Mouse (Mus musculus) neural tube, embryonic 15.5 days (tissue): ENCODE results near the gene Psme4. TPM values are rescaled to one million over a fixed set of nuclear protein-coding genes. Genes with fewer than 3 reads are reported as not detected.
A peak's percentile ranks its signal among the peaks of the same experiment; 100 is the strongest.

Experiments used
- ATAC-seq: fragments of 200-750 bp; cut with Nextera tagmentation; 2 replicates; pipeline ENCODE4 v1.8.0; 2017; ENCODE audit warnings: mild to moderate bottlenecking, moderate TSS enrichment, moderate library complexity; ENCODE audit not compliant: low FRiP score
- H3K27ac ChIP-seq: fragments of 300-500 bp; sonication (generic); replicated peaks from 2 replicates; pipeline ENCODE4 v1.5.1; 2015; ENCODE audit warnings: mild to moderate bottlenecking, inconsistent platforms
- H3K27me3 ChIP-seq: fragments of 300-500 bp; sonication (generic); replicated peaks from 2 replicates; pipeline ENCODE4 v1.6.1; 2015; ENCODE audit warnings: inconsistent platforms
- H3K36me3 ChIP-seq: fragments of 300-500 bp; sonication (generic); 2 replicates; pipeline ENCODE4 v1.6.1; 2015; ENCODE audit warnings: inconsistent platforms
- H3K4me1 ChIP-seq: fragments of 300-500 bp; sonication (generic); 2 replicates; pipeline ENCODE4 v1.6.1; 2015; ENCODE audit warnings: inconsistent platforms
- H3K4me2 ChIP-seq: fragments of 300-500 bp; sonication (generic); 2 replicates; pipeline ENCODE4 v1.6.1; 2015; ENCODE audit warnings: inconsistent platforms, mild to moderate bottlenecking, moderate library complexity
- H3K4me3 ChIP-seq: fragments of 300-500 bp; sonication (generic); replicated peaks from 2 replicates; pipeline ENCODE4 v1.5.1; 2015; ENCODE audit warnings: mild to moderate bottlenecking, inconsistent platforms
- H3K9ac ChIP-seq: fragments of 300-500 bp; sonication (generic); replicated peaks from 2 replicates; pipeline ENCODE4 v1.6.1; 2015; ENCODE audit warnings: mild to moderate bottlenecking, inconsistent platforms
- H3K9me3 ChIP-seq: fragments of 300-500 bp; sonication (generic); replicated peaks from 2 replicates; pipeline ENCODE4 v1.6.1; 2016; ENCODE audit warnings: inconsistent platforms
- WGBS: fragments of 180-500 bp; shearing (Covaris S2); methylation state at CpG from one replicate; pipeline ENCODE4 v1.1.7; 2015; ENCODE audit warnings: mixed read lengths; 5-methylcytosine and 5-hydroxymethylcytosine counted together
- polyA plus RNA-seq: library from polyadenylated mRNA; unstranded; fragments of >200 nt; fragmentation: Nextera tagmentation; extraction: Ambion mirVana; gene quantifications from 2 replicates; pipeline ENCODE4 v1.2.1, GENCODE M21; 2015

Psme4 gene
- polyA plus RNA-seq, 1 experiment from 2014 or later, result 13.1 TPM

DNA sequence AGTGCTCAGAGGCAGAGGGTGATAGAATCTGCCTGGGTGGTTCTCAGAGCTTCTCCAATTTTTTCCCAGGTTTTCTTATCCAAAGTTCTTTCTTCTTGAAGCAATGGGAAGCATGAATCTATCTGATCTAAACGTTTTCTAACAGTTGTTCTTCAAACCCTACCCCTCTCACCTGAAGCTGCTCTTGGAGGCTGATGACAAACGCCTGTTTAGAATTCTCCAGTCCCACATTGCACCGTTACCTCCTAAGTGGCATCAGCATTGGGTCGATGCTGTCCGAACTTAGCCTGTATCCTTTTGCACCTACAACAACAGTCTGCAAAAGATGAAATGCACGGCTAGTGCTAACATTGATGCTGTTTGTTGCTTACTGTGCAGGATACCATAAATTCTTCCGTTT lies 10.1 kb upstream of the Psme4 start:
- no peaks in the 10 kb centered on the region for H3K4me1 ChIP-seq
- ATAC-seq, result no peak
- no peak overlapping the region for H3K27ac ChIP-seq
- no peaks in the 10 kb centered on the region for H3K27me3 ChIP-seq
- no peak overlapping the region for H3K4me3 ChIP-seq
- no peak overlapping the region for H3K4me2 ChIP-seq
- no peaks in the 10 kb centered on the region for H3K9me3 ChIP-seq
- H3K9ac ChIP-seq, result no peak overlapping the region
- H3K36me3 ChIP-seq, result no peaks in the 10 kb centered on the region
- 85% methylated on average over 7 of the region's 7 CpGs for WGBS

- no peaks in the 10 kb centered on the region for H3K36me3 ChIP-seq
- WGBS, result 89% methylated on average over 1 of the region's 1 CpGs
- H3K4me2 ChIP-seq, result no peak overlapping the region
- H3K27me3 ChIP-seq, result no peaks in the 10 kb centered on the region
- H3K4me1 ChIP-seq, result no peaks in the 10 kb centered on the region
- no peak overlapping the region for H3K9ac ChIP-seq
- H3K27ac ChIP-seq, result no peak overlapping the region
- H3K4me3 ChIP-seq, result no peak overlapping the region
- no peak for ATAC-seq
- no peaks in the 10 kb centered on the region for H3K9me3 ChIP-seq
Measured at GRCm38 (mm10) chr11:30761891-30762290, 9.6 kb upstream of the Psme4 start.

GRCm38 (mm10) chr11:30765076-30765475 lies 6.5 kb upstream of the Psme4 start:
- Histone ChIP-seq H3K36me3 (no peaks in the 10 kb centered on the region), H3K4me2 (no peak overlapping the region), H3K4me3 (no peak overlapping the region), H3K27me3 (no peaks in the 10 kb centered on the region), H3K9me3 (no peaks in the 10 kb centered on the region), H3K9ac (no peak overlapping the region), H3K27ac (no peak overlapping the region), H3K4me1 (no peaks in the 10 kb centered on the region)
- ATAC-seq, result no peak
- WGBS, result 79% methylated on average over 1 of the region's 1 CpGs

DNA sequence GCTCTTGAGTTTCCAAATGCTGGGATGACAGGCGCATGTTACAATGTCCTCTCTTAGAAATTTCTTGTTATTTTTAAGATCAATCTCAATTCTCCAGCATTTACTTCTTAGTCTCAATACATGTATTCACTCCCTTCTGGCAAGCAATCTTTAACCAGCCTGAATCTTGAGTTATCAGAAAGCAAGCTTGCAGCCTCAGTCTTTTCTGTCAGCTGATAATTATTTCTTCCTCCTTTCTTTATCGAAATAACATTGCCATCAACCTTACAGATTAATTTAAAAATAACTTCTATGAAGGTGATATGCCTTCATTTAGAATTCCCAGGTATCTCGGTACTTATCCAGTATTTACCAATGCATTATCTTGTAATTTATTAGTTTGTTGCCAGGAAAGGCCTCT lies 709 bp upstream of the Psme4 start:
- no peaks in the 10 kb centered on the region for H3K9me3 ChIP-seq
- WGBS, result 79% methylated on average over 3 of the region's 3 CpGs
- H3K27ac ChIP-seq, result no peak overlapping the region; the same call in 1 of the 2 replicates
- peak overlapping the region; percentile 98 for H3K4me3 ChIP-seq
- H3K4me2 ChIP-seq, result peak overlapping the region; percentile 70
- H3K36me3 ChIP-seq, result no peaks in the 10 kb centered on the region
- no peaks in the 10 kb centered on the region for H3K27me3 ChIP-seq
- H3K4me1 ChIP-seq, result peaks cover 25% of the 10 kb centered on the region
- ATAC-seq, result no peak
- no peak overlapping the region for H3K9ac ChIP-seq

- peak overlapping the region; percentile 96 for H3K27ac ChIP-seq
- peak overlapping the region; percentile 70 for H3K4me2 ChIP-seq
- peak overlapping the region; percentile 96 for H3K9ac ChIP-seq
- ATAC-seq, result peak; percentile 80
- H3K4me1 ChIP-seq, result peaks cover 29% of the 10 kb centered on the region
- no peaks in the 10 kb centered on the region for H3K36me3 ChIP-seq
- WGBS, result under 1% methylated on average over 62 of the region's 64 CpGs
- peak overlapping the region; percentile 98 for H3K4me3 ChIP-seq
- H3K27me3 ChIP-seq, result no peaks in the 10 kb centered on the region
- H3K9me3 ChIP-seq, result no peaks in the 10 kb centered on the region
Measured at GRCm38 (mm10) chr11:30771904-30772581, 517 bp downstream of the Psme4 start.

DNA sequence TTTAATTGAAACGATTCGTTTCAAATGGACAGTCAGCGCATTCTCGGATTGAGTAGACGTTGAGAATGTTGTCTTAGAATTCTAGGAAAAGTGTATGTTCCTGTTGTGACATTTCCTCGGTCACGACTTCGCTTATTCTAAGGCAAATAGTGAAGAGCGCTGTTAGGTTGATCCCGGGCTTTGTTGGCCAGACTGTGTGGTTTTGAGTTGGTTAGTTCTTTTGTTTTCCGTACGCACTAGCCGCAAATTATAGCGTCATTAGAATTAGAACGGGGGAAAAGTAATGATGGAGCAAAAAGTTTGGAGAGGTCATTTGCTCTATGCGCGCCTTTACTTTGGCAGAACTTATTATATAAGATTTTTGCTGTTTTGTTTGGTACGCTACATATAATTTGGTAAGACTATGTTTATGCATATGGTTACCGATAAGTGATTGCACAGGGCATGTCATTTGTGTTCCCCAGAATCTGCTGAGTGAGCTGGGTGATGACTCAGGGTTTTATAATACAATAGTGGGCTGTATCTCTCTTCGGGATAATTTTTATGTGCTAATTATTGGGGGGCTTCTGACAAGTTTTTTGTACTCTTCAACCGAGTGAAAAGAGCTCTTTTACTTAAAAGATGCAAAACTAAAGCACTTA lies 1.4 kb downstream of the Psme4 start:
- H3K4me2 ChIP-seq, result peak overlapping the region; percentile 70
- H3K9ac ChIP-seq, result peak overlapping the region; percentile 96
- ATAC-seq, result no peak
- H3K27me3 ChIP-seq, result no peaks in the 10 kb centered on the region
- H3K4me1 ChIP-seq, result peaks cover 36% of the 10 kb centered on the region
- H3K4me3 ChIP-seq, result peak overlapping the region; percentile 98
- WGBS, result 3% methylated on average over 21 of the region's 21 CpGs
- no peaks in the 10 kb centered on the region for H3K36me3 ChIP-seq
- H3K27ac ChIP-seq, result peak overlapping the region; percentile 96
- H3K9me3 ChIP-seq, result no peaks in the 10 kb centered on the region

GRCm38 (mm10) chr11:30774638-30775037 lies 3.1 kb downstream of the Psme4 start:
- no peaks in the 10 kb centered on the region for H3K9me3 ChIP-seq
- H3K4me2 ChIP-seq, result no peak overlapping the region
- 67% methylated on average over 1 of the region's 1 CpGs for WGBS
- no peak overlapping the region for H3K9ac ChIP-seq
- H3K27me3 ChIP-seq, result no peaks in the 10 kb centered on the region
- peaks cover 44% of the 10 kb centered on the region for H3K4me1 ChIP-seq
- ATAC-seq, result no peak
- no peak overlapping the region for H3K27ac ChIP-seq
- no peak overlapping the region for H3K4me3 ChIP-seq
- H3K36me3 ChIP-seq, result no peaks in the 10 kb centered on the region

GRCm38 (mm10) chr11:30777498-30777897 lies 6.0 kb downstream of the Psme4 start:
- ATAC-seq, result no peak
- 82% methylated on average over 4 of the region's 4 CpGs for WGBS
- H3K9me3 ChIP-seq, result no peaks in the 10 kb centered on the region
- H3K36me3 ChIP-seq, result no peaks in the 10 kb centered on the region
- no peaks in the 10 kb centered on the region for H3K27me3 ChIP-seq
- no peak overlapping the region for H3K9ac ChIP-seq
- no peak overlapping the region for H3K27ac ChIP-seq
- no peak overlapping the region for H3K4me2 ChIP-seq
- no peak overlapping the region for H3K4me3 ChIP-seq
- peaks cover 37% of the 10 kb centered on the region for H3K4me1 ChIP-seq

- Histone ChIP-seq H3K4me1 (peaks cover 19% of the 10 kb centered on the region; the same call in 1 of the 2 replicates), H3K9me3 (no peaks in the 10 kb centered on the region), H3K9ac (no peak overlapping the region), H3K4me2 (no peak overlapping the region), H3K4me3 (no peak overlapping the region), H3K27ac (no peak overlapping the region), H3K27me3 (no peaks in the 10 kb centered on the region), H3K36me3 (no peaks in the 10 kb centered on the region)
- 74% methylated on average over 2 of the region's 2 CpGs for WGBS
- no peak for ATAC-seq
Measured at GRCm38 (mm10) chr11:30780893-30781292, 9.4 kb downstream of the Psme4 start.

GRCm38 (mm10) chr11:30781612-30782011 lies 10.1 kb downstream of the Psme4 start:
- Histone ChIP-seq H3K9ac (no peak overlapping the region), H3K9me3 (no peaks in the 10 kb centered on the region), H3K4me2 (no peak overlapping the region), H3K4me3 (no peak overlapping the region), H3K27ac (no peak overlapping the region), H3K36me3 (no peaks in the 10 kb centered on the region), H3K4me1 (peaks cover 19% of the 10 kb centered on the region; the same call in 1 of the 2 replicates), H3K27me3 (no peaks in the 10 kb centered on the region)
- 36% methylated on average over 1 of the region's 1 CpGs for WGBS
- no peak for ATAC-seq

GRCm38 (mm10) chr11:30785497-30785896 lies 14.0 kb downstream of the Psme4 start:
- Histone ChIP-seq H3K9me3 (no peaks in the 10 kb centered on the region), H3K4me2 (no peak overlapping the region), H3K4me1 (no peaks in the 10 kb centered on the region), H3K4me3 (no peak overlapping the region), H3K9ac (no peak overlapping the region), H3K36me3 (no peaks in the 10 kb centered on the region), H3K27me3 (no peaks in the 10 kb centered on the region), H3K27ac (no peak overlapping the region)
- WGBS, result 55% methylated on average over 3 of the region's 3 CpGs
- no peak for ATAC-seq

DNA sequence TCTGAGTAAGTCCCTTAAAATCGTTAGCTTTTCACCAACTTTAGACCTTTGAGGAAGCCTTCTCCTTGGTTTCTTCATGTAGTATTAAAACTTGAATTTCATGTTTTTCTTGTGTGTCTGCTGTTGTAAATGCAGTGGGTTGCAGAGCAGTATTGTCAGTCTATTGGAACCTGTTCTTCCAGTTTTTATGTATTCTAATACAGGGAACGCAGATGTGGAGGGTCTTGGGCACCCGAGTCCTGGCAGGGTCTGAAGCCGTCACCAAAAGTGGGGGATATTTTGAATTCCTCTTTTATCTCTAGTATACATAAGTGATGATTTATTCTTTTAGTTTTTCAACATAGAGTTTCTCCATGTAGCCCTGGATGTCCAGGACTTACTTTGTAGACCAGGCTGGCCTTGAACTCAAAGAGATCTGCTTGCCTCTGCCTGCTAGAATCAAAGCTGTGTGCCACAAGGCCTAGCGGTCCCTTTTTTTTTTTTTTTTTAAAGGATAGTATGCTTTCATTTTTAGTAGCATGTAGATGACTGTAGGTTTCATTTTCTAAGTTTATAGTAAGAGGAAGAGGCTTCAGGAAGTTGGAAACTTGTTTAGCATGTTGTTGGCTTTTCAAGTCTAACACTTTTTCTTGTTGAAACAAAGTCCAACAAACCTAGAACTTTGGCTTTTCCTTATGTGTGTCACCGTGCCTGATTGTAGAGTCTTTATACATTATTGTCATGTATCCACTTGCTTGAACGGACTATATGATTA lies 14.9 kb downstream of the Psme4 start:
- WGBS, result 96% methylated on average over 7 of the region's 7 CpGs
- H3K27me3 ChIP-seq, result no peaks in the 10 kb centered on the region
- H3K4me3 ChIP-seq, result no peak overlapping the region
- H3K9ac ChIP-seq, result no peak overlapping the region
- no peaks in the 10 kb centered on the region for H3K9me3 ChIP-seq
- no peaks in the 10 kb centered on the region for H3K4me1 ChIP-seq
- no peak overlapping the region for H3K27ac ChIP-seq
- no peaks in the 10 kb centered on the region for H3K36me3 ChIP-seq
- no peak for ATAC-seq
- no peak overlapping the region for H3K4me2 ChIP-seq
